Mouse (Mus musculus): ENCODE results near the gene Bmp3. TPM values are rescaled to one million over a fixed set of nuclear protein-coding genes. Genes with fewer than 3 reads are reported as not detected.

The Bmp3 gene
- 10 to 100 TPM; 10.5 to 13.7 TPM for total RNA-seq (2021)
- long read RNA-seq, experiment 1, full-length matches to known transcripts = 7 of 8 reads
- long read RNA-seq, experiment 1, partial matches to known transcripts = 0 of 8 reads
- long read RNA-seq, experiment 1, other reads (novel, unspliced or antisense) = 1 of 8 reads
- long read RNA-seq, experiment 2, full-length matches to known transcripts = 3 of 3 reads
- long read RNA-seq, experiment 2, partial matches to known transcripts = 0 of 3 reads
- long read RNA-seq, experiment 2, other reads (novel, unspliced or antisense) = 0 of 3 reads

DNA sequence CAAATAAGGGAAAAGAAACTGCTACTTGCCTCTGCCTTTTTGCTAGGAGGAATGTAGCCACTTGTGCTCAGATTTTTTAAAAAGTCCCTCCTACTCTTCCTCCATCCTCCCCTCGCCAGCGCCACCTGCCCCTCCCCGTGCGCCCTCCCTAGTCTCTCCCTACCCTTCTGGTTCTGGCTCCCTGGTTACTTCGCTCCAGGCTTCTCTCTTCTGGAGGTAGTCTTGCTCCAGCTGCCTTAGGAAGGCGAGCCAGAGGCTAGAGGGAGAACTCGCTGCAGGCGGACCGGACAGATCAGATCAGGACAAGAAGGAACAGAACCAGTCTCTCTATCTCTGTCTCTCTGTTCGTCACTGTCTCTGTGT lies at the start of gene Bmp3:
TSS of gene Bmp3 (plus strand) at position 152 of the 363 bp plus-strand sequence.
- peak within 1 kb of the TSS; percentile 56 for H3K4me3 ChIP-seq
- intact Hi-C loops (cut with DNase I) = no loop called here
- H3K27ac ChIP-seq = peak within 1 kb of the TSS; percentile 42
- DNase-seq (ENCODE audit: extremely low spot score in 1 of 2, low spot score in 2 of 2) = peak; percentile 29 to 54
- TF ChIP-seq CTCF (IDR thresholded peaks at IDR 0.05) = no peak

DNA sequence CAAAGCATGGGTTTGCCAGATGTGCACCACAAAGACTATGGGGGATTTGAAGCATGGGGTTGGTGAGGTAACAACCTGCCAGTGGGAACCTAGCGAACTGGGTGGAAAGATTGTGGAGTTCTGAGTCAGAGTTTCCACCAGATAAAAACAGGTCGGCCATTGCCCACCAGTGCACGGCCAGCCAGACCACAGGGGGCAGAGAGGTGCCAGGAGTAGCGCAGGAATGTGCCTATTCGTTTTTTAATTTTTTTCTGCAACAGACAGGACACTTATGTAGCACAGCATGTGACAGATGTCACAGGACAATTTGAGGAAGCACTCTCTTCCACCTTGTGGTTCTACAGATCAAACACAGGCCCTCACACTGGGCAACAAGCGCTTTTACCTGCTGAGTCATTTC lies 49.5 kb upstream of the Bmp3 start:
- no peak for DNase-seq (ENCODE audit: extremely low spot score in 1 of 2, low spot score in 2 of 2)
- Histone ChIP-seq H3K27ac (no peak overlapping the region), H3K4me3 (no peak overlapping the region)
- TF ChIP-seq CTCF (IDR thresholded peaks at IDR 0.05) = no peak
- intact Hi-C loops (cut with DNase I) = no loop called here

DNA sequence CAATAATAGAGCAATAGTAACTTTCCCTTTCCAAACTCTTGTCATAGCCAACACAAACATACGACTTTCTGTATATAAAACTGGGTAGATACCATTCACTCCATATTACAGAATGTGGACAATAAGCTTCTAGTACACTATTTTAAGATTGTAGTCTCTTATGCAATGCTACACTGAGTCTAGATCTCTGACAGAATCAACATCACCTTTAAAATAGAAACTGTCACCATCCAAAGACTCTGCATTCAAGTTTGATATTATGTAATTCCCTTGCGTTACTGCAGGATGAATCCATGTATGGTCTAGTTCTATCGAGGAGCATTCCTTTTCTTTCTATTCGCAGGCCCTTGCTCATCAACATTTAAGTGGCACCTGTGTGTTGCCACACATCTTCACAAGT lies 47.7 kb upstream of the Bmp3 start:
- Histone ChIP-seq H3K27ac (no peak overlapping the region), H3K4me3 (no peak overlapping the region)
- no peak for TF ChIP-seq CTCF (IDR thresholded peaks at IDR 0.05)
- intact Hi-C loops (cut with DNase I) = no loop called here
- no peak for DNase-seq (ENCODE audit: extremely low spot score in 1 of 2, low spot score in 2 of 2)

- no peak overlapping the region for H3K27ac ChIP-seq
- TF ChIP-seq CTCF (IDR thresholded peaks at IDR 0.05) = no peak
- no peak for DNase-seq (ENCODE audit: extremely low spot score in 1 of 2, low spot score in 2 of 2)
- H3K4me3 ChIP-seq = no peak overlapping the region
- intact Hi-C loops (cut with DNase I) = no loop called here
These were observed 47.2 kb upstream of the Bmp3 start for GRCm38 (mm10) chr5:98807022-98807421.

- intact Hi-C loops (cut with DNase I) = no loop called here
- Histone ChIP-seq H3K27ac (no peak overlapping the region), H3K4me3 (no peak overlapping the region)
- DNase-seq (ENCODE audit: extremely low spot score in 1 of 2, low spot score in 2 of 2) = no peak
- no peak for TF ChIP-seq CTCF (IDR thresholded peaks at IDR 0.05)
These were observed 46.3 kb upstream of the Bmp3 start for GRCm38 (mm10) chr5:98807953-98808352.

DNA sequence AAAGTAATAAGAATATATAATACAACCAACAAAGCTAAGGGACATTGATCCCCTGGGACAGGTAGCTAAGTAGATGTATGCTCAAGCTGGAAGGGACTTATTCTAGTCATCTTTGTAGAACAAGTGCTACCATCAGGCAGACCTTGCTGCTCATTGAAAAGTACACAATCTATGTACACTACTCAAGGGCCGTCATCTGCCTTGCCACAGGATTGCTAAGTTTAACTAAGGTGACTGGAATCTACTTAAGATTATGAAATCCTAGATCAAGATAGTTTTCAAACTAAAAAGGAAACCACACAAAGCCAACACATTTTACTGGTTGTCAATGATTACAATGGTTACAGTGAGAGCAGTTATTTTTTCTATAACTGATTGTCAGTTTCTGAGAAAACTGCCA lies 41.8 kb upstream of the Bmp3 start:
- Histone ChIP-seq H3K27ac (no peak overlapping the region), H3K4me3 (no peak overlapping the region)
- intact Hi-C loops (cut with DNase I) = no loop called here
- DNase-seq (ENCODE audit: extremely low spot score in 1 of 2, low spot score in 2 of 2) = no peak
- no peak for TF ChIP-seq CTCF (IDR thresholded peaks at IDR 0.05)

- no peak for TF ChIP-seq CTCF (IDR thresholded peaks at IDR 0.05)
- DNase-seq (ENCODE audit: extremely low spot score in 1 of 2, low spot score in 2 of 2) = no peak
- intact Hi-C loops (cut with DNase I) = no loop called here
- H3K27ac ChIP-seq = no peak overlapping the region
- no peak overlapping the region for H3K4me3 ChIP-seq
These were observed 38.9 kb upstream of the Bmp3 start for GRCm38 (mm10) chr5:98815269-98815668.

DNA sequence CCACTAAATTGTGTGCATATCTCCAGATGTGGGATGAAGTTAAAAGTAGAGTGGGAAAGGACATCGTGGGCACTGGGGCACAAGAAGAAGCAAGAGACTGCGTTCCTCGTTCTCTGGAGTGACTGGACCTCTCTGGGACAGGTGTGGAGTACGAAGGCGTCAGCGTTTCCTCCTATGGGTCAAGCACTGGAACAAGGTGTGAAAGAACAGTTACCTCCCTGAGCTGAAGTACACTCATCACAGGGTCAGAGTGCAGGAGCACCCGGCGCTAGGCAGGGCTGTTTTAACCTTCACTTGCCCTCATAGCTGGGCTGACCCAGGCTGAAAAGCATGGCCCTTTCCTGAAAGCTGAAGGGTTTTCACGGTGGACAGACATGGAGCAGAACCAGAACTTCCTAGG lies 20.5 kb upstream of the Bmp3 start:
- no peak overlapping the region for H3K4me3 ChIP-seq
- no peak overlapping the region for H3K27ac ChIP-seq
- intact Hi-C loops (cut with DNase I) = no loop called here
- DNase-seq (ENCODE audit: extremely low spot score in 1 of 2, low spot score in 2 of 2) = no peak
- no peak for TF ChIP-seq CTCF (IDR thresholded peaks at IDR 0.05)

DNA sequence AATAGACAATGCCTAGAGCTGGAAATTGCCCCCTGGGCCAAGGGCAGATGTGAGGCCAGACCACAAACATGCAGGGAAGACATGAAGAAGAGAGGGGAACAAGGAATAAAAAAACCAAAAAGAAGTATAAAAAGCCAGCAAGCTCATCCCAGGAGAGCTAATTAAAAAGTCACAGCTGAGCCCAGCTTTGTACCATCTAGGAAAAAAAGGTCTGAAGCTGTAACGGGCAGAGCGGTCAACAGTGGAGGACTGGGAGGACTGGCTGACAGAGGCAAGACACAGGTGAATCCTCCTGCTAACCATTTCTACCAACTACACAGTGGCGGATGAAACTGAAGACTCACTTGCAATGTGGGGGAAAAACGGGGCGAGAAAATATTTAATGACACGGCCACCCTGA lies 19.9 kb upstream of the Bmp3 start:
- no peak overlapping the region for H3K4me3 ChIP-seq
- intact Hi-C loops (cut with DNase I) = no loop called here
- no peak for DNase-seq (ENCODE audit: extremely low spot score in 1 of 2, low spot score in 2 of 2)
- no peak for TF ChIP-seq CTCF (IDR thresholded peaks at IDR 0.05)
- H3K27ac ChIP-seq = no peak overlapping the region

GRCm38 (mm10) chr5:98842600-98843310 lies 11.5 kb upstream of the Bmp3 start:
- Histone ChIP-seq H3K4me3 (no peak overlapping the region), H3K27ac (no peak overlapping the region)
- TF ChIP-seq CTCF (IDR thresholded peaks at IDR 0.05) = no peak
- intact Hi-C loops (cut with DNase I) = no loop called here
- DNase-seq (ENCODE audit: extremely low spot score in 1 of 2, low spot score in 2 of 2) = no peak

DNA sequence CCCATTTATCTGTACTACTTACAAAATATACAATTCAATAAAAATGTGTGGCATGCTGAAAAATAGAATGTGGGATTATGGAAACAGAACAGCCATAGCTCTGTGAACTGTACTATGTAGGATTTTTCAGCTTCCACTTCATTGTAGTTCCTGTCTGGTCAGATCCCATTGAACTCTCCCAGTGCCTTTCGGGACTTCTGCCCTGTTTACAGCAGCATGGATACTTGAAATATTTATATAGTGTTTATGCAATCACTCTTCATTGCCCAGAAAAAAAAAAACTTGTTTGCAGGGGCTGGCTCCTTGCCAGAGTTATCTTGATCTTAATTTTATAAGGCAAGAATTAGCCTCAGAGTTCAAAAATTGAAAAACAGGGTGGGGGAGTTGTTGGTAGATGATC lies 9.6 kb upstream of the Bmp3 start:
- no peak overlapping the region for H3K4me3 ChIP-seq
- no peak for DNase-seq (ENCODE audit: extremely low spot score in 1 of 2, low spot score in 2 of 2)
- TF ChIP-seq CTCF (IDR thresholded peaks at IDR 0.05) = no peak
- no peak overlapping the region for H3K27ac ChIP-seq
- intact Hi-C loops (cut with DNase I) = no loop called here

- intact Hi-C loops (cut with DNase I) = loop anchor here (5.0 kb wide), 1 partner anchor 68 kb away; no protein-coding TSS in a partner anchor
- DNase-seq (ENCODE audit: extremely low spot score in 1 of 2, low spot score in 2 of 2) = peak; percentile 23 to 28
- Histone ChIP-seq H3K4me3 (peak overlapping the region; percentile 56), H3K27ac (peak overlapping the region; percentile 42)
- TF ChIP-seq CTCF (IDR thresholded peaks at IDR 0.05) = no peak
These were observed 681 bp downstream of the Bmp3 start for GRCm38 (mm10) chr5:98854627-98855564.

Data from left cerebral cortex, adult 2 months (tissue).